Mouse (Mus musculus) spleen, adult 2 months (tissue): ENCODE measurements around the gene Duoxa1.

Experiments used
- CTCF ChIP-seq: fragments of 200-500 bp; IDR thresholded peaks from 2 replicates; pipeline ENCODE4 v1.5.1; 2011; ENCODE audit warnings: mild to moderate bottlenecking, inconsistent platforms; ENCODE audit not compliant: insufficient read depth, insufficient read length, insufficient replicate concordance; ENCODE audit errors: extremely low read depth
- POLR2A ChIP-seq: fragments of 200-500 bp; IDR thresholded peaks from 2 replicates; pipeline ENCODE4 v1.6.1; 2011; ENCODE audit warnings: low read depth, low read length, inconsistent platforms

DNA sequence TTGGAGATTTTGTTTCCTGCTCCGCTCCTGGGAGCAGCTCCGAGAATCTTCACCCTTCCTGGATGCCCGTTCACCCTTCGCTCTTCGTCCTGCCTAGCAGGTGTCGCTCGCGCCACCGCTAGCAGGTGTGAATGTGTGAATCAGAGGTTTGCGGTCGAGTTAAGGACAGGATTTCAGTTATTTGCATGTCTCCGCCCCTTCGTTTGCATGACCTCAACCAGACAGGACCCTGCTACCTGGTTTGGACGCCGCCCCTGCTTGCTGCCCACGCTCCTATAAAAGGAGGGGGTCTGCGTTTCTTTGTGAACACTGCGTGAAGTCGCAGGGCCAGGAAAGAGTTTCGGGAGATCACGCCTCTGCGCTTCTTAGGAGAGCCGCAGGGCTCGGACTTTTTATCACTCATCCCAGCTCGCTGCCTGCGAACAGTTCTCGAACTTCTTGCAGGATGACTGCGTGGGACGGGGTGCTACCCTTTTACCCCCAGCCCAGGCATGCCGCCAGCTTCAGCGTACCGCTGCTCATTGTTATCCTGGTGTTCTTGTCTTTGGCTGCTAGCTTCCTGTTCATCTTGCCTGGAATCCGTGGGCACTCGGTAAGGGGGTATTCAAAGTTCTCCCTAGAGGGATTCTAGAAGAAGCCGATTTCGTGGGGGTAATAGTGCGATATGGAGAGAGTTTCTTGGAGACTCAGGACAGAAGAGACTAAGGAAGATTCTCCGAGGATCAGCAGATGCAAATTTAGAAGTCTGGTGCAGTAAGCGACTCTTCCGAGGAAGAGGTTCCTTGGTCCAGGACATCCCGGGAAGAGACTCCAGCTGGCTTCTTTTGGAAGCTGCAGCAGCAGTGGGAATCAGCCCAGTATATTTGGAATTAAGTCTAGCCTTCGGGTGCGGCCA lies 14.7 kb downstream of the Duoxa1 start, which contains the start of gene Duoxa2:
- TF ChIP-seq POLR2A (no peak), CTCF (no peak)
